Mouse (Mus musculus) CH12.LX (cell line): ENCODE measurements at regions not wholly inside any gene's neighbourhood (a gene's known extent, or its start where the extent isn't known, plus 50 kb on each side); places are given as distances from the start of the nearest gene placed in this dataset.

Experiments used
- DNase-seq: peaks from one replicate; pipeline ENCODE4 v3.0.0-alpha.2; 2013; ENCODE audit errors: extremely low read depth
- H3K27ac ChIP-seq: 2 replicates; pipeline ENCODE4 v1.5.1; 2012; ENCODE audit warnings: low read depth, mild to moderate bottlenecking, control low read depth, moderate library complexity; ENCODE audit not compliant: insufficient read depth
- H3K27me3 ChIP-seq: replicated peaks from 2 replicates; pipeline ENCODE3; 2012; ENCODE audit warnings: inconsistent platforms
- H3K36me3 ChIP-seq, 2 experiments: replicated peaks in 1 of 2; 2 replicates each; pipeline versions ENCODE3 to v1.6.1; 2012; ENCODE audit warnings: inconsistent platforms in 1 of 2, low read length in 1 of 2, mild to moderate bottlenecking in 1 of 2, mixed read lengths in 1 of 2, moderate library complexity in 1 of 2; ENCODE audit not compliant: control insufficient read depth in 1 of 2, insufficient read depth in 1 of 2
- H3K4me1 ChIP-seq, 2 experiments: 2 replicates each; pipeline ENCODE4 v1.6.1; 2012; ENCODE audit warnings: inconsistent platforms in 1 of 2, moderate library complexity in 1 of 2; ENCODE audit not compliant: insufficient read depth in 2 of 2, control insufficient read depth in 1 of 2
- H3K4me2 ChIP-seq: 2 replicates; pipeline ENCODE4 v1.6.1; 2012; ENCODE audit warnings: low read depth, mild to moderate bottlenecking, control low read depth; ENCODE audit not compliant: poor library complexity, insufficient read depth, severe bottlenecking
- H3K4me3 ChIP-seq, 3 experiments: fragments of 150-350 bp in 1 of 3; sonication (generic) in 1 of 3; replicated peaks in 1 of 3; 2 replicates each; pipeline versions ENCODE3 to v1.5.1; 2011 to 2012; ENCODE audit warnings: low read depth in 2 of 3, low read length in 2 of 3, mild to moderate bottlenecking in 2 of 3, moderate library complexity in 2 of 3, control low read depth in 1 of 3, improper control_type of control experiment in 1 of 3, inconsistent platforms in 1 of 3, mixed read lengths in 1 of 3; ENCODE audit not compliant: poor library complexity in 1 of 3
- H3K79me2 ChIP-seq: replicated peaks from 2 replicates; pipeline ENCODE4 v1.6.1; 2012; ENCODE audit warnings: mild to moderate bottlenecking, moderate library complexity; ENCODE audit not compliant: control insufficient read depth, poor library complexity, insufficient read depth, severe bottlenecking; ENCODE audit errors: extremely low read depth
- H3K9ac ChIP-seq: 2 replicates; pipeline ENCODE4 v1.6.1; 2012; ENCODE audit warnings: low read depth, mild to moderate bottlenecking, control low read depth, moderate library complexity; ENCODE audit not compliant: insufficient read depth
- H3K9me3 ChIP-seq: replicated peaks from 2 replicates; pipeline ENCODE3; 2012; ENCODE audit warnings: low read length, inconsistent platforms, mixed read lengths
- BHLHE40 ChIP-seq: IDR thresholded peaks from 2 replicates; pipeline ENCODE4 v1.6.1; 2011; ENCODE audit warnings: mild to moderate bottlenecking, low read depth, low read length, improper control_type of control experiment
- CHD1 ChIP-seq: IDR thresholded peaks from 2 replicates; pipeline ENCODE4 v1.6.1; 2012; ENCODE audit warnings: low read depth, low read length, improper control_type of control experiment, inconsistent platforms
- CHD2 ChIP-seq: IDR thresholded peaks from 2 replicates; pipeline ENCODE4 v1.6.1; 2011; ENCODE audit warnings: low read length, improper control_type of control experiment
- E2F4 ChIP-seq: IDR thresholded peaks from 2 replicates; pipeline ENCODE4 v1.6.1; 2011; ENCODE audit warnings: low read depth, low read length, improper control_type of control experiment; ENCODE audit not compliant: insufficient replicate concordance
- EP300 ChIP-seq: IDR thresholded peaks from 2 replicates; pipeline ENCODE4 v1.6.1; 2011; ENCODE audit warnings: low read length, improper control_type of control experiment
- JUN ChIP-seq: IDR thresholded peaks from 2 replicates; pipeline ENCODE4 v1.6.1; 2011; ENCODE audit warnings: low read depth, mild to moderate bottlenecking, low read length, improper control_type of control experiment, moderate library complexity; ENCODE audit not compliant: insufficient read depth
- KAT2A ChIP-seq: IDR thresholded peaks from 2 replicates; pipeline ENCODE4 v1.6.1; 2012; ENCODE audit warnings: low read length, improper control_type of control experiment, inconsistent platforms; ENCODE audit not compliant: insufficient replicate concordance
- MAX ChIP-seq: IDR thresholded peaks from 2 replicates; pipeline ENCODE4 v1.6.1; 2011; ENCODE audit warnings: low read length, improper control_type of control experiment
- MAZ ChIP-seq: IDR thresholded peaks from 2 replicates; pipeline ENCODE4 v1.6.1; 2012; ENCODE audit warnings: low read depth, mild to moderate bottlenecking, inconsistent platforms, low read length, improper control_type of control experiment, moderate library complexity
- MYC ChIP-seq: IDR thresholded peaks from 2 replicates; pipeline ENCODE4 v1.6.1; 2011; ENCODE audit warnings: low read depth, mild to moderate bottlenecking, improper control_type of control experiment, low read length
- NELFE ChIP-seq: IDR thresholded peaks from 2 replicates; pipeline ENCODE4 v1.6.1; 2011; ENCODE audit warnings: low read depth, low read length, improper control_type of control experiment
- NRF1 ChIP-seq: IDR thresholded peaks from 2 replicates; pipeline ENCODE4 v1.6.1; 2014; ENCODE audit warnings: low read depth, mild to moderate bottlenecking, inconsistent platforms, low read length, improper control_type of control experiment, moderate library complexity
- SIN3A ChIP-seq: IDR thresholded peaks from 2 replicates; pipeline ENCODE4 v1.6.1; 2012; ENCODE audit warnings: low read length, improper control_type of control experiment, inconsistent platforms
- TBP ChIP-seq: conservative IDR thresholded peaks from 2 replicates; pipeline ENCODE4 v1.6.1; 2011; ENCODE audit warnings: low read depth, low read length, improper control_type of control experiment
- TCF12 ChIP-seq: IDR thresholded peaks from 2 replicates; pipeline ENCODE4 v1.6.1; 2014; ENCODE audit warnings: low read depth, mild to moderate bottlenecking, inconsistent platforms, low read length, improper control_type of control experiment
- ZC3H11A ChIP-seq: IDR thresholded peaks from 2 replicates; pipeline ENCODE4 v1.6.1; 2012; ENCODE audit warnings: low read depth, mild to moderate bottlenecking, inconsistent platforms, low read length, improper control_type of control experiment
- ZKSCAN1 ChIP-seq: IDR thresholded peaks from 2 replicates; pipeline ENCODE4 v1.6.1; 2012; ENCODE audit warnings: low read depth, inconsistent platforms, low read length, improper control_type of control experiment, borderline replicate concordance
- ZMIZ1 ChIP-seq: IDR thresholded peaks from 2 replicates; pipeline ENCODE4 v1.6.1; 2012; ENCODE audit warnings: low read depth, mild to moderate bottlenecking, inconsistent platforms, low read length, improper control_type of control experiment
- dilution Hi-C: fragments of 300-500 bp; cut with MboI; formaldehyde crosslinking; loops from 2 replicates; pipeline ENCODE4 v1.14.3; 2020; ENCODE audit warnings: low sequenced_read_pairs; ENCODE audit not compliant: extremely low pct_unique_long_range_greater_than_20kb, extremely low pct_ligation_motif_present
- in situ Hi-C: fragments of 300-500 bp; cut with MboI; formaldehyde crosslinking; loops from 3 replicates; pipeline ENCODE4 v1.14.3; 2019; ENCODE audit warnings: low sequenced_read_pairs, low pct_ligation_motif_present, low pct_unique_long_range_greater_than_20kb, mixed read lengths

GRCm38 (mm10) chr8:103306476-103307183 lies 521.2 kb upstream of the Cdh11 start:
- Histone ChIP-seq H3K36me3 (no peaks in the 10 kb centered on the region), H3K4me2 (no peak overlapping the region), H3K79me2 (no peaks in the 10 kb centered on the region), H3K27me3 (no peaks in the 10 kb centered on the region), H3K4me3 (no peak overlapping the region), H3K4me1 (no peaks in the 10 kb centered on the region), H3K9ac (no peak overlapping the region), H3K9me3 (peaks cover 2% of the 10 kb centered on the region), H3K27ac (no peak overlapping the region)
- no peak for TF ChIP-seq KAT2A
- TF ChIP-seq MAZ = no peak
- TF ChIP-seq NELFE = no peak
- TF ChIP-seq BHLHE40 = no peak
- TF ChIP-seq EP300 = no peak
- TF ChIP-seq E2F4 = no peak
- no peak for TF ChIP-seq TCF12
- no peak for TF ChIP-seq JUN
- dilution Hi-C loops (no loop called here), in situ Hi-C loops (no loop called here)
- DNase-seq = no peak

- in situ Hi-C loops = no loop called here
- dilution Hi-C loops = no loop called here
- TF ChIP-seq TCF12 (no peak), EP300 (no peak), ZMIZ1 (no peak), MYC (no peak), SIN3A (no peak), CHD1 (no peak), ZKSCAN1 (no peak), TBP (no peak), NRF1 (no peak), CHD2 (no peak), MAX (no peak), ZC3H11A (no peak), JUN (no peak)
- H3K79me2 ChIP-seq = no peaks in the 10 kb centered on the region
- H3K36me3 ChIP-seq = no peaks in the 10 kb centered on the region
- peaks cover 8% of the 10 kb centered on the region for H3K9me3 ChIP-seq
- no peak overlapping the region for H3K4me3 ChIP-seq
- no peak overlapping the region for H3K9ac ChIP-seq
- H3K27ac ChIP-seq = no peak overlapping the region
- no peak for DNase-seq
- H3K27me3 ChIP-seq = peaks cover 3% of the 10 kb centered on the region
- no peaks in the 10 kb centered on the region for H3K4me1 ChIP-seq
- H3K4me2 ChIP-seq = no peak overlapping the region
Observed at GRCm38 (mm10) chr8:103313576-103313975, 528.1 kb upstream of the Cdh11 start.
